Mouse (Mus musculus): ENCODE measurements around the gene Aasdhppt. TPM values are rescaled to one million over a fixed set of nuclear protein-coding genes. Genes with fewer than 3 reads are reported as not detected.

Gene Aasdhppt
- polyA plus RNA-seq (2012; rRNA removed) = 4.1 and 5.3 TPM in 2 replicates

GRCm38 (mm10) chr9:4309351-4310085, at the start of gene Aasdhppt, which contains the start of gene Kbtbd3:
TSS of gene Aasdhppt (minus strand) at chr9:4309471.
TSS of gene Kbtbd3 (plus strand) at chr9:4309833.

Other genes with a start within 250 kb of the Aasdhppt start
- 1.4 and 1.5 TPM in 2 replicates for gene Kbtbd3, start 362 bp upstream of the Aasdhppt start, polyA plus RNA-seq (2012; rRNA removed)
- 4.8 and 5.4 TPM in 2 replicates for gene Msantd4, start 67.1 kb upstream of the Aasdhppt start, polyA plus RNA-seq (2012; rRNA removed)

Data from liver, embryonic 14 days (tissue).